Mouse (Mus musculus): ENCODE results near the gene Coil. TPM values are rescaled to one million over a fixed set of nuclear protein-coding genes. Genes with fewer than 3 reads are reported as not detected.
"Not testable (repeated sequence)": the region's sequence is repeated elsewhere in the genome, so short reads cannot be mapped to it uniquely, and the experiment has no call there.

Coil gene
- polyA plus RNA-seq, 1 experiment from 2014 or later = 18.7 TPM

GRCm38 (mm10) chr11:88976320-88976719 lies 6.3 kb downstream of the Coil start:
- WGBS = 95% methylated on average over 2 of the region's 2 CpGs
- Histone ChIP-seq H3K36me3 (peaks cover 1% of the 10 kb centered on the region; the same call in 1 of the 2 replicates), H3K27me3 (no peaks in the 10 kb centered on the region), H3K4me2 (replicated peaks) (no peak overlapping the region), H3K9me3 (replicated peaks) (no peaks in the 10 kb centered on the region), H3K4me1 (peaks cover 9% of the 10 kb centered on the region), H3K4me3 (replicated peaks) (no peak overlapping the region), H3K27ac (replicated peaks) (no peak overlapping the region), H3K9ac (no peak overlapping the region)
- no peak for ATAC-seq (ENCODE audit: insufficient number of reproducible peaks, low FRiP score, low TSS enrichment, low read depth)

GRCm38 (mm10) chr11:88977188-88977587 lies 7.1 kb downstream of the Coil start:
- ATAC-seq (ENCODE audit: insufficient number of reproducible peaks, low FRiP score, low TSS enrichment, low read depth) = no peak

GRCm38 (mm10) chr11:88981337-88981736 lies 11.3 kb downstream of the Coil start:
- 87% methylated on average over 8 of the region's 8 CpGs for WGBS
- Histone ChIP-seq H3K4me2 (replicated peaks) (no peak overlapping the region), H3K36me3 (peaks cover 20% of the 10 kb centered on the region; the same call in 1 of the 2 replicates), H3K4me1 (no peaks in the 10 kb centered on the region), H3K9ac (no peak overlapping the region), H3K9me3 (replicated peaks) (no peaks in the 10 kb centered on the region), H3K4me3 (replicated peaks) (no peak overlapping the region), H3K27ac (replicated peaks) (no peak overlapping the region), H3K27me3 (no peaks in the 10 kb centered on the region)
- ATAC-seq (ENCODE audit: insufficient number of reproducible peaks, low FRiP score, low TSS enrichment, low read depth) = no peak

More at GRCm38 (mm10) chr11:88977188-88977587, 7.1 kb downstream of the Coil start:
- H3K9ac ChIP-seq = no peak overlapping the region
- no peak overlapping the region for H3K4me2 ChIP-seq (replicated peaks)
- WGBS = 93% methylated on average over 5 of the region's 5 CpGs
- H3K36me3 ChIP-seq = peaks cover 3% of the 10 kb centered on the region; the same call in 1 of the 2 replicates
- no peaks in the 10 kb centered on the region for H3K9me3 ChIP-seq (replicated peaks)
- no peak overlapping the region for H3K4me3 ChIP-seq (replicated peaks)
- no peaks in the 10 kb centered on the region for H3K27me3 ChIP-seq
- H3K4me1 ChIP-seq = peaks cover 9% of the 10 kb centered on the region
- no peak overlapping the region for H3K27ac ChIP-seq (replicated peaks)

GRCm38 (mm10) chr11:88986616-88987015 lies 16.6 kb downstream of the Coil start:
- H3K9me3 ChIP-seq (replicated peaks) = no peaks in the 10 kb centered on the region
- H3K4me2 ChIP-seq (replicated peaks) = no peak overlapping the region
- H3K4me3 ChIP-seq (replicated peaks) = no peak overlapping the region
- 84% methylated on average over 10 of the region's 10 CpGs for WGBS
- no peaks in the 10 kb centered on the region for H3K27me3 ChIP-seq
- no peak for ATAC-seq (ENCODE audit: insufficient number of reproducible peaks, low FRiP score, low TSS enrichment, low read depth)
- no peak overlapping the region for H3K27ac ChIP-seq (replicated peaks)
- no peak overlapping the region for H3K9ac ChIP-seq
- H3K4me1 ChIP-seq = no peaks in the 10 kb centered on the region
- H3K36me3 ChIP-seq = peaks cover 38% of the 10 kb centered on the region

GRCm38 (mm10) chr11:88988956-88989355 lies 18.9 kb downstream of the Coil start:
- Histone ChIP-seq H3K27ac (replicated peaks) (no peak overlapping the region), H3K4me3 (replicated peaks) (no peak overlapping the region), H3K27me3 (no peaks in the 10 kb centered on the region), H3K36me3 (peaks cover 29% of the 10 kb centered on the region), H3K4me1 (no peaks in the 10 kb centered on the region), H3K9ac (no peak overlapping the region), H3K4me2 (replicated peaks) (no peak overlapping the region), H3K9me3 (replicated peaks) (no peaks in the 10 kb centered on the region)
- ATAC-seq (ENCODE audit: insufficient number of reproducible peaks, low FRiP score, low TSS enrichment, low read depth) = no peak
- 78% methylated on average over 5 of the region's 5 CpGs for WGBS

- Histone ChIP-seq H3K36me3 (peaks cover 29% of the 10 kb centered on the region), H3K4me3 (replicated peaks) (no peak overlapping the region), H3K4me2 (replicated peaks) (no peak overlapping the region), H3K9ac (no peak overlapping the region), H3K4me1 (no peaks in the 10 kb centered on the region), H3K27me3 (no peaks in the 10 kb centered on the region), H3K9me3 (replicated peaks) (no peaks in the 10 kb centered on the region), H3K27ac (replicated peaks) (no peak overlapping the region)
- WGBS = 65% methylated on average over 5 of the region's 5 CpGs
- ATAC-seq (ENCODE audit: insufficient number of reproducible peaks, low FRiP score, low TSS enrichment, low read depth) = no peak
Observed at GRCm38 (mm10) chr11:88989530-88989929, 19.5 kb downstream of the Coil start.

- no peak for ATAC-seq (ENCODE audit: insufficient number of reproducible peaks, low FRiP score, low TSS enrichment, low read depth)
- Histone ChIP-seq H3K4me2 (replicated peaks) (no peak overlapping the region), H3K36me3 (peaks cover 12% of the 10 kb centered on the region), H3K9ac (no peak overlapping the region), H3K27me3 (no peaks in the 10 kb centered on the region), H3K27ac (replicated peaks) (no peak overlapping the region), H3K4me1 (0 out of 2 replicates have a peak, but pooled peaks cover 7% of the 10 kb centered on the region), H3K4me3 (replicated peaks) (no peak overlapping the region), H3K9me3 (replicated peaks) (no peaks in the 10 kb centered on the region)
- WGBS = 52% methylated on average over 7 of the region's 7 CpGs
Observed at GRCm38 (mm10) chr11:88993186-88993585, 23.1 kb downstream of the Coil start.

- Histone ChIP-seq H3K9me3 (replicated peaks) (no peaks in the 10 kb centered on the region), H3K36me3 (peaks cover 8% of the 10 kb centered on the region), H3K9ac (no peak overlapping the region), H3K4me1 (0 out of 2 replicates have a peak, but pooled peaks cover 7% of the 10 kb centered on the region), H3K27ac (replicated peaks) (no peak overlapping the region), H3K4me2 (replicated peaks) (no peak overlapping the region), H3K27me3 (no peaks in the 10 kb centered on the region), H3K4me3 (replicated peaks) (no peak overlapping the region)
- WGBS = 21% methylated on average over 5 of the region's 5 CpGs
- ATAC-seq (ENCODE audit: insufficient number of reproducible peaks, low FRiP score, low TSS enrichment, low read depth) = no peak
Observed at GRCm38 (mm10) chr11:88993625-88994024, 23.6 kb downstream of the Coil start.

- Histone ChIP-seq H3K27me3 (peaks cover 8% of the 10 kb centered on the region; the same call in 1 of the 2 replicates), H3K9ac (no peak overlapping the region), H3K4me2 (replicated peaks) (no peak overlapping the region), H3K27ac (replicated peaks) (no peak overlapping the region), H3K36me3 (peaks cover 8% of the 10 kb centered on the region), H3K4me3 (replicated peaks) (no peak overlapping the region), H3K4me1 (peaks cover 14% of the 10 kb centered on the region; the same call in 1 of the 2 replicates), H3K9me3 (replicated peaks) (no peaks in the 10 kb centered on the region)
- no peak for ATAC-seq (ENCODE audit: insufficient number of reproducible peaks, low FRiP score, low TSS enrichment, low read depth)
- 84% methylated on average over 7 of the region's 7 CpGs for WGBS
Observed at GRCm38 (mm10) chr11:88994492-88994891, 24.4 kb downstream of the Coil start.

- no peak overlapping the region for H3K9ac ChIP-seq
- H3K4me2 ChIP-seq (replicated peaks) = no peak overlapping the region
- no peak for ATAC-seq (ENCODE audit: insufficient number of reproducible peaks, low FRiP score, low TSS enrichment, low read depth)
- WGBS = 85% methylated on average over 2 of the region's 2 CpGs
- H3K27ac ChIP-seq (replicated peaks) = no peak overlapping the region
- no peak overlapping the region for H3K4me3 ChIP-seq (replicated peaks)
- no peaks in the 10 kb centered on the region for H3K9me3 ChIP-seq (replicated peaks)
- peaks cover 14% of the 10 kb centered on the region for H3K27me3 ChIP-seq
- H3K36me3 ChIP-seq = peaks cover 7% of the 10 kb centered on the region
- peaks cover 20% of the 10 kb centered on the region; the same call in 1 of the 2 replicates for H3K4me1 ChIP-seq
Observed at GRCm38 (mm10) chr11:88995616-88996015, 25.6 kb downstream of the Coil start.

- no peaks in the 10 kb centered on the region for H3K36me3 ChIP-seq
- H3K9me3 ChIP-seq (replicated peaks) = no peaks in the 10 kb centered on the region
- H3K9ac ChIP-seq = no peak overlapping the region
- 43% methylated on average over 7 of the region's 7 CpGs for WGBS
- peak overlapping the region; percentile 44; the same call in 1 of the 2 replicates for H3K27ac ChIP-seq (replicated peaks)
- H3K4me2 ChIP-seq (replicated peaks) = no peak overlapping the region
- ATAC-seq (ENCODE audit: insufficient number of reproducible peaks, low FRiP score, low TSS enrichment, low read depth) = no peak
- H3K27me3 ChIP-seq = peaks cover 14% of the 10 kb centered on the region
- H3K4me3 ChIP-seq (replicated peaks) = no peak overlapping the region
- peaks cover 20% of the 10 kb centered on the region; the same call in 1 of the 2 replicates for H3K4me1 ChIP-seq
Observed at GRCm38 (mm10) chr11:88996427-88996826, 26.4 kb downstream of the Coil start.

GRCm38 (mm10) chr11:88997343-88997742 lies 27.3 kb downstream of the Coil start:
- peaks cover 20% of the 10 kb centered on the region; the same call in 1 of the 2 replicates for H3K4me1 ChIP-seq
- not testable (repeated sequence) for H3K4me3 ChIP-seq (replicated peaks); H3K27ac ChIP-seq (replicated peaks); H3K9ac ChIP-seq; H3K9me3 ChIP-seq (replicated peaks); ATAC-seq (ENCODE audit: insufficient number of reproducible peaks, low FRiP score, low TSS enrichment, low read depth); H3K36me3 ChIP-seq; H3K4me2 ChIP-seq (replicated peaks)
- 87% methylated on average over 5 of the region's 5 CpGs for WGBS
- H3K27me3 ChIP-seq = peaks cover 14% of the 10 kb centered on the region
